Mouse (Mus musculus) left cerebral cortex, postnatal 25 days (tissue): ENCODE measurements around the gene Cyb5d2. TPM values are rescaled to one million over a fixed set of nuclear protein-coding genes. Genes with fewer than 3 reads are reported as not detected.

Experiments
- DNase-seq, 2 experiments: peaks; one replicate each; pipeline ENCODE4 v3.0.0; 2022; ENCODE audit warnings: low spot score in 2 of 2, mixed read lengths in 1 of 2
- intact Hi-C: fragments of 180-260 bp; cut with DNase I; formaldehyde crosslinking; loops from one replicate; pipeline ENCODE4 v1.15.1; 2025
- total RNA-seq, 2 experiments: library from RNA; stranded (reverse); gene quantifications; 2 replicates each; pipeline ENCODE4 v1.2.3; 2021

Gene Cyb5d2
- 10 to 100 TPM; 14.8 to 17.2 TPM for total RNA-seq

- DNase-seq, result peak; percentile 95 to 98
- intact Hi-C loops, result loop anchor here (10.0 kb wide), 2 partner anchors 191 to 221 kb away; partner anchors contain the start of gene Ube2g1
Observed at GRCm38 (mm10) chr11:72795455-72796295, at the start of gene Cyb5d2, which contains the start of gene Zzef1. Gene Cyb5d2, minus strand, starts transcription at chr11:72796142. Gene Zzef1, plus strand, starts transcription at chr11:72796226.

- intact Hi-C loops, result no loop called here
- DNase-seq, result no peak
Observed at GRCm38 (mm10) chr11:72845526-72845925, 49.6 kb upstream of the Cyb5d2 start.

- intact Hi-C loops, result no loop called here
- no peak for DNase-seq
Observed at GRCm38 (mm10) chr11:72843576-72843975, 47.6 kb upstream of the Cyb5d2 start.

GRCm38 (mm10) chr11:72842731-72843130 lies 46.8 kb upstream of the Cyb5d2 start:
- intact Hi-C loops, result no loop called here
- DNase-seq, result no peak

- DNase-seq, result no peak
- intact Hi-C loops, result no loop called here
Observed at GRCm38 (mm10) chr11:72829869-72830268, 33.9 kb upstream of the Cyb5d2 start.

GRCm38 (mm10) chr11:72821041-72821440 lies 25.1 kb upstream of the Cyb5d2 start:
- intact Hi-C loops, result no loop called here
- DNase-seq, result no peak

GRCm38 (mm10) chr11:72818067-72818466 lies 22.1 kb upstream of the Cyb5d2 start:
- no peak for DNase-seq
- intact Hi-C loops, result no loop called here

GRCm38 (mm10) chr11:72816859-72817258 lies 20.9 kb upstream of the Cyb5d2 start:
- intact Hi-C loops, result no loop called here
- DNase-seq, result no peak

GRCm38 (mm10) chr11:72814188-72814587 lies 18.2 kb upstream of the Cyb5d2 start:
- intact Hi-C loops, result no loop called here
- no peak for DNase-seq

- peak in 1 of 2 experiments; percentile 77 for DNase-seq
- intact Hi-C loops, result no loop called here
Observed at GRCm38 (mm10) chr11:72813687-72814086, 17.7 kb upstream of the Cyb5d2 start.

- DNase-seq, result no peak
- intact Hi-C loops, result no loop called here
Observed at GRCm38 (mm10) chr11:72807992-72808391, 12.1 kb upstream of the Cyb5d2 start.

GRCm38 (mm10) chr11:72806556-72806955 lies 10.6 kb upstream of the Cyb5d2 start:
- DNase-seq, result peak in 1 of 2 experiments; percentile 62
- intact Hi-C loops, result no loop called here

GRCm38 (mm10) chr11:72805232-72805631 lies 9.3 kb upstream of the Cyb5d2 start:
- intact Hi-C loops, result no loop called here
- no peak for DNase-seq

GRCm38 (mm10) chr11:72804586-72804985 lies 8.6 kb upstream of the Cyb5d2 start:
- intact Hi-C loops, result no loop called here
- DNase-seq, result no peak

- intact Hi-C loops, result no loop called here
- no peak for DNase-seq
Observed at GRCm38 (mm10) chr11:72803038-72803437, 7.1 kb upstream of the Cyb5d2 start.

GRCm38 (mm10) chr11:72801182-72801581 lies 5.2 kb upstream of the Cyb5d2 start:
- no peak for DNase-seq
- intact Hi-C loops, result no loop called here

- no peak for DNase-seq
- intact Hi-C loops, result loop anchor here (10.0 kb wide), 2 partner anchors 193 to 223 kb away; partner anchors contain the start of gene Ube2g1
Observed at GRCm38 (mm10) chr11:72798112-72798511, 2.2 kb upstream of the Cyb5d2 start.

- DNase-seq, result no peak
- intact Hi-C loops, result loop anchor here (10.0 kb wide), 2 partner anchors 192 to 222 kb away; partner anchors contain the start of gene Ube2g1
Observed at GRCm38 (mm10) chr11:72796773-72797338, 914 bp upstream of the Cyb5d2 start.

GRCm38 (mm10) chr11:72796296-72796687 lies 350 bp upstream of the Cyb5d2 start:
- intact Hi-C loops, result loop anchor here (10.0 kb wide), 2 partner anchors 191 to 221 kb away; partner anchors contain the start of gene Ube2g1
- DNase-seq, result no peak

GRCm38 (mm10) chr11:72795149-72795454 lies 840 bp downstream of the Cyb5d2 start:
- DNase-seq, result no peak
- intact Hi-C loops, result loop anchor here (10.0 kb wide), 2 partner anchors 190 to 220 kb away; partner anchors contain the start of gene Ube2g1

GRCm38 (mm10) chr11:72792033-72792432 lies 3.9 kb downstream of the Cyb5d2 start:
- intact Hi-C loops, result loop anchor here (10.0 kb wide), 2 partner anchors 187 to 217 kb away; partner anchors contain the start of gene Ube2g1
- DNase-seq, result no peak
